Mouse (Mus musculus) forebrain, embryonic 15.5 days (tissue): Measurements from ENCODE around the gene Ppp1r21. TPM values are rescaled to one million over a fixed set of nuclear protein-coding genes. Genes with fewer than 3 reads are reported as not detected.

ENCODE experiments used
- polyA plus RNA-seq: library from polyadenylated mRNA; unstranded; fragments of >200 nt; fragmentation: Nextera tagmentation; extraction: Ambion mirVana; gene quantifications from 2 replicates; pipeline ENCODE4 v1.2.1, GENCODE M21; 2015

Ppp1r21 gene
- polyA plus RNA-seq, 1 experiment from 2014 or later, result 25.5 TPM

Other genes with a start within 250 kb of the Ppp1r21 start
- gene Foxn2, start 89.4 kb upstream of the Ppp1r21 start, polyA plus RNA-seq, result 10.7 TPM in 2 replicates
- 1.9 and 2.5 TPM in 2 replicates for gene Ston1, start 67.6 kb downstream of the Ppp1r21 start, polyA plus RNA-seq
- 0.45 TPM in 1 of 2 replicates, not detected in the other for gene Gtf2a1l, start 138.5 kb downstream of the Ppp1r21 start, polyA plus RNA-seq